7 mouse cellular contexts compared by ENCODE assay signal in the genomic region with DNA sequence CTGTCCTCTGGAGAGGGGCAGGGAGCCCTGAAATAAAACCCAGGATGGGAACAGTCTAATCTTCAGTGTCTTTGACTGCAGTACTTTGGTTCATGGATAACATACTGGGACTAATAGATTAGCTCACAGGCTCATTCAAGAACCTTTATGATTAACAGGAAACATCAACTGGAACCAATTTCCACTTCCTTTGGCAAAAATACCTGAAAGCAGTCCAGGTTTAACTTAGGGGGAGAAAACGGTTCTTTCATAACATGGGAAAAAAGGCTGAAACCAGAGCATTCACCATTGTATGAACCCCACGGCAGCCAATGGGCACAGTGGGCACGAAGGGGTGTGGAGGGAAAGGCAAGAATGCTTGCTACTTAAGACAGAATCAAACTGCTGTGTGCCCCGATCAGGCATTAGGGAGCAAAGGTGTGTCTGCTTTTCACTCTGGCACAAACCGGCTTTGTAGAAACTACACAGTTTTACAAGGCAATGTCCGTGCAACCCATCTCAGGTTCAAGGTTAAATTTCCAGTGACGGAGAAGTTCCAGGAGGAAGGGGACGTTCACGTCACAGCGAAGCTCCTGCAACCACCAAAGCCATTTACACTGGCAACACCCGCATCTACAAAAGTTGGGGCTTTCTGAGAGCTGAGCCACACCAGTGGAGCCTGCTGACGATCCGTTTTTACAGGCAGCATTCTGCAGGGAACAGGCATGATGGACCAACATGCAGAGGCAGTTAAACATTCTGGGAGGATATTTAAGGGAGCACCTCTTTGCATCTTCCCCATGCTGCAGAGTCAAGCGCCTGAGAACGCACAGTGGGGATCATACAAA.
DNase-seq lines count a peak whose midpoint lies in the region; ATAC-seq lines count a peak whose summit lies in the region.

No protein-coding gene starts in this region.

- no peak overlapping the region for H3K4me3 ChIP-seq in heart, embryonic 14.5 days (ENCODE audit: control insufficient read depth in 1 of 2, insufficient read depth in 1 of 2, low read depth in 1 of 2, low read length in 2 of 2)
- H3K4me3 ChIP-seq in midbrain, embryonic 10.5 days = no peak overlapping the region
- no peak overlapping the region for H3K4me3 ChIP-seq in midbrain, embryonic 15.5 days
- no peak overlapping the region for H3K4me3 ChIP-seq in kidney, embryonic 15.5 days (replicated peaks)

- no peaks in the 10 kb centered on the region for H3K9me3 ChIP-seq in heart, embryonic 14.5 days (ENCODE audit: control insufficient read depth, low read length)
- H3K9me3 ChIP-seq in midbrain, embryonic 10.5 days (replicated peaks) = no peaks in the 10 kb centered on the region
- H3K9me3 ChIP-seq in midbrain, embryonic 15.5 days = no peaks in the 10 kb centered on the region
- no peaks in the 10 kb centered on the region for H3K9me3 ChIP-seq in kidney, embryonic 15.5 days (replicated peaks)

- H3K27ac ChIP-seq in heart, embryonic 14.5 days (replicated peaks in 1 of 2; ENCODE audit: control insufficient read depth in 1 of 2, insufficient read depth in 1 of 2, low read depth in 2 of 2, low read length in 2 of 2) = peak overlapping the region; percentile 53 to 87
- 0 out of 2 replicates have a peak overlapping the region, but pooled peaks have one; percentile 1 for H3K27ac ChIP-seq in midbrain, embryonic 10.5 days (replicated peaks)
- H3K27ac ChIP-seq in midbrain, embryonic 15.5 days = no peak overlapping the region
- H3K27ac ChIP-seq in kidney, embryonic 15.5 days = peak overlapping the region; percentile 86

- H3K27me3 ChIP-seq in heart, embryonic 14.5 days (ENCODE audit: control insufficient read depth, insufficient read depth, low read length) = no peaks in the 10 kb centered on the region
- H3K27me3 ChIP-seq in midbrain, embryonic 10.5 days (ENCODE audit: low read depth, poor library complexity, severe bottlenecking) = no peaks in the 10 kb centered on the region
- H3K27me3 ChIP-seq in midbrain, embryonic 15.5 days (replicated peaks) = no peaks in the 10 kb centered on the region
- H3K27me3 ChIP-seq in kidney, embryonic 15.5 days = no peaks in the 10 kb centered on the region

- ATAC-seq in heart, embryonic 14.5 days (ENCODE audit: insufficient number of reproducible peaks, insufficient read depth, low FRiP score, low read depth) = no peak
- ATAC-seq in midbrain, embryonic 15.5 days (replicated peaks) = no peak
- no peak for ATAC-seq in kidney, embryonic 15.5 days (replicated peaks; ENCODE audit: low FRiP score)

- H3K4me1 ChIP-seq in heart, embryonic 14.5 days (ENCODE audit: control insufficient read depth in 2 of 2, insufficient read depth in 2 of 2, low read length in 2 of 2) = peaks cover 34 to 49% of the 10 kb centered on the region in 2 experiments
- peaks cover 36% of the 10 kb centered on the region for H3K4me1 ChIP-seq in midbrain, embryonic 10.5 days
- peaks cover 25% of the 10 kb centered on the region for H3K4me1 ChIP-seq in midbrain, embryonic 15.5 days
- H3K4me1 ChIP-seq in kidney, embryonic 15.5 days = peaks cover 64% of the 10 kb centered on the region

- H3K9ac ChIP-seq in heart, embryonic 14.5 days (ENCODE audit: low read length) = no peak overlapping the region
- H3K9ac ChIP-seq in midbrain, embryonic 15.5 days = no peak overlapping the region
- no peak overlapping the region for H3K9ac ChIP-seq in kidney, embryonic 15.5 days

- no peak overlapping the region for H3K4me2 ChIP-seq in heart, embryonic 14.5 days (ENCODE audit: low read length)
- H3K4me2 ChIP-seq in midbrain, embryonic 15.5 days = no peak overlapping the region
- peak overlapping the region; percentile 20 for H3K4me2 ChIP-seq in kidney, embryonic 15.5 days

- H3K36me3 ChIP-seq in heart, embryonic 14.5 days (ENCODE audit: control insufficient read depth, insufficient read depth, low read length) = no peaks in the 10 kb centered on the region
- H3K36me3 ChIP-seq in midbrain, embryonic 10.5 days = no peaks in the 10 kb centered on the region
- no peaks in the 10 kb centered on the region for H3K36me3 ChIP-seq in midbrain, embryonic 15.5 days (replicated peaks)
- H3K36me3 ChIP-seq in kidney, embryonic 15.5 days = no peaks in the 10 kb centered on the region

- DNase-seq in heart, adult 18-20 months = no peak
- DNase-seq in midbrain, embryonic 10.5 days (ENCODE audit: low spot score) = no peak
- DNase-seq in frontal cortex, postnatal 25 days (ENCODE audit: low spot score in 2 of 2) = no peak
- no peak for DNase-seq in right cerebral cortex, postnatal 36 days (ENCODE audit: low spot score in 2 of 2)

- WGBS in heart, embryonic 14.5 days = 81% methylated on average over 15 of the region's 15 CpGs
- 86% methylated on average over 15 of the region's 15 CpGs for WGBS in midbrain, embryonic 10.5 days
- 83% methylated on average over 15 of the region's 15 CpGs for WGBS in midbrain, embryonic 15.5 days
- WGBS in kidney, embryonic 15.5 days = 43% methylated on average over 15 of the region's 15 CpGs
